Mouse (Mus musculus): Measurements from ENCODE around the gene Naa80.

- TF ChIP-seq CTCF (conservative IDR thresholded peaks at IDR 0.05; ENCODE audit: low read length) (no peak), POU5F1 (IDR thresholded peaks at IDR 0.05; ENCODE audit: borderline replicate concordance, low read length) (no peak)
Observed at GRCm38 (mm10) chr9:107567702-107568319, 10.9 kb upstream of the Naa80 start, which contains the start of gene Hyal2.
